Mouse (Mus musculus) neural tube, embryonic 13.5 days (tissue): Measurements from ENCODE around the gene Gm3739. TPM values are rescaled to one million over a fixed set of nuclear protein-coding genes. Genes with fewer than 3 reads are reported as not detected.
"Not testable (repeated sequence)": the region's sequence is repeated elsewhere in the genome, so short reads cannot be mapped to it uniquely, and the experiment has no call there.

Experiments used
- ATAC-seq: fragments of 200-750 bp; cut with Nextera tagmentation; 2 replicates; pipeline ENCODE4 v1.8.0; 2017; ENCODE audit warnings: low read depth, mild to moderate bottlenecking, moderate TSS enrichment, moderate library complexity
- H3K27ac ChIP-seq: fragments of 300-500 bp; sonication (generic); replicated peaks from 2 replicates; pipeline ENCODE4 v1.5.1; 2015; ENCODE audit warnings: moderate library complexity, mild to moderate bottlenecking, inconsistent platforms
- H3K27me3 ChIP-seq: fragments of 300-500 bp; sonication (generic); 2 replicates; pipeline ENCODE4 v1.6.1; 2015; ENCODE audit warnings: mild to moderate bottlenecking, inconsistent platforms
- H3K36me3 ChIP-seq: fragments of 300-500 bp; sonication (generic); 2 replicates; pipeline ENCODE4 v1.6.1; 2015; ENCODE audit warnings: mild to moderate bottlenecking, inconsistent platforms
- H3K4me1 ChIP-seq: fragments of 300-500 bp; sonication (generic); replicated peaks from 2 replicates; pipeline ENCODE4 v1.6.1; 2015; ENCODE audit warnings: inconsistent platforms
- H3K4me2 ChIP-seq: fragments of 300-500 bp; sonication (generic); 2 replicates; pipeline ENCODE4 v1.6.1; 2015; ENCODE audit warnings: inconsistent platforms, mild to moderate bottlenecking, moderate library complexity
- H3K4me3 ChIP-seq: fragments of 300-500 bp; sonication (generic); 2 replicates; pipeline ENCODE4 v1.5.1; 2015; ENCODE audit warnings: mild to moderate bottlenecking, inconsistent platforms
- H3K9ac ChIP-seq: fragments of 300-500 bp; sonication (generic); 2 replicates; pipeline ENCODE4 v1.6.1; 2015; ENCODE audit warnings: moderate library complexity, mild to moderate bottlenecking, inconsistent platforms
- H3K9me3 ChIP-seq: fragments of 300-500 bp; sonication (generic); 2 replicates; pipeline ENCODE4 v1.6.1; 2016; ENCODE audit warnings: inconsistent platforms
- WGBS: fragments of 180-500 bp; shearing (Covaris S2); methylation state at CpG from one replicate; pipeline ENCODE4 v1.1.7; 2015; 5-methylcytosine and 5-hydroxymethylcytosine counted together
- polyA plus RNA-seq: library from polyadenylated mRNA; unstranded; fragments of >200 nt; fragmentation: Nextera tagmentation; extraction: Ambion mirVana; gene quantifications from 2 replicates; pipeline ENCODE4 v1.2.1, GENCODE M21; 2015

The Gm3739 gene
- polyA plus RNA-seq = 4.2 and 5.1 TPM in 2 replicates

GRCm38 (mm10) chr14:7314661-7315060 lies at the start of gene Gm3739:
Gm3739 (minus strand) TSS chr14:7315049.
- peak within 1 kb of the TSS; percentile 77 for H3K9ac ChIP-seq
- H3K4me3 ChIP-seq = peak within 1 kb of the TSS; percentile 52
- H3K36me3 ChIP-seq, H3K4me1 ChIP-seq, ATAC-seq, H3K9me3 ChIP-seq, H3K27me3 ChIP-seq: not testable (repeated sequence)
- H3K27ac ChIP-seq = peak within 1 kb of the TSS; percentile 70; the same call in 1 of the 2 replicates
- WGBS = 0% methylated on average over 7 of the region's 35 CpGs
- H3K4me2 ChIP-seq = peak within 1 kb of the TSS; percentile 62

GRCm38 (mm10) chr14:7332295-7332694 lies 17.4 kb upstream of the Gm3739 start, which contains the start of gene Gm5797:
Gm5797 (minus strand) TSS chr14:7332395.
- H3K27ac ChIP-seq, ATAC-seq, H3K36me3 ChIP-seq, H3K9me3 ChIP-seq, H3K4me3 ChIP-seq, H3K9ac ChIP-seq, H3K4me1 ChIP-seq, H3K27me3 ChIP-seq, H3K4me2 ChIP-seq: not testable (repeated sequence)
- WGBS = no CpG with 5 or more reads among the region's 1 CpGs

DNA sequence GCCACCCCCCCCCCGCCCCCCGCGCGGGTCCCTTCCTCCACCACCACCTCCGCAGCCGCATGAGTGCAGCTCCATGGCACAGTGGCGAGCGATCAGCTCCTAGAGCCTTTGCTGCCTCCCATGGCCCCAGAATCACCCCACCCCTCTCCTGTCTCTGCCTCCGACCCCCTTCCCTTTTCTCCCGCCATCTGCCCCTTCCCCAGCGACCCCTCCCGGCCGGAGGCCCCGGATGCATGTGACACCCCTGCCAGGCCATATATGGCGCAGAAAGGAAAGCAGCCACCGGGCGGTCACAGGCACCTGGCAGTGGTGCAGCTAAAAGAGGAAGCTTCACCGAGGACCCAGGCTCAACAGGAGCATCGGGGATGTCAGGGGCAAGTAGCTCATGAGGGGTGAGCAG lies 244 bp upstream of the Gm3739 start:
- 0% methylated on average over 16 of the region's 19 CpGs for WGBS
- peak overlapping the region; percentile 77 for H3K9ac ChIP-seq
- H3K4me2 ChIP-seq = peak overlapping the region; percentile 62
- peak overlapping the region; percentile 70; the same call in 1 of the 2 replicates for H3K27ac ChIP-seq
- not testable (repeated sequence) for H3K9me3 ChIP-seq, H3K27me3 ChIP-seq, H3K4me1 ChIP-seq, ATAC-seq, H3K36me3 ChIP-seq
- peak overlapping the region; percentile 52 for H3K4me3 ChIP-seq

GRCm38 (mm10) chr14:7264614-7265013 lies 50.2 kb downstream of the Gm3739 start, which contains the start of gene Gm3727:
Gm3727 (minus strand) TSS chr14:7264714.
- WGBS = 81% methylated on average over 3 of the region's 3 CpGs
- not testable (repeated sequence) for H3K27me3 ChIP-seq, ATAC-seq, H3K9ac ChIP-seq, H3K36me3 ChIP-seq, H3K4me3 ChIP-seq, H3K9me3 ChIP-seq, H3K4me2 ChIP-seq, H3K4me1 ChIP-seq, H3K27ac ChIP-seq

Other genes starting within 250 kb of the Gm3739 start
- gene Gm3696, start 214.4 kb downstream of the Gm3739 start, polyA plus RNA-seq = 5.4 and 5.8 TPM in 2 replicates
- gene Gm6676, start 189.6 kb downstream of the Gm3739 start, polyA plus RNA-seq = not detected in 2 replicates
- gene Gm3512, start 140.5 kb downstream of the Gm3739 start, polyA plus RNA-seq = 8.8 and 9.6 TPM in 2 replicates
- not detected in 2 replicates for gene Gm16434, start 120.5 kb downstream of the Gm3739 start, polyA plus RNA-seq
- not detected in 2 replicates for gene Gm3727, start 50.3 kb downstream of the Gm3739 start, polyA plus RNA-seq
- gene Gm5797, start 17.3 kb upstream of the Gm3739 start, polyA plus RNA-seq = not detected in 2 replicates
- gene Gm8374, start 50.1 kb upstream of the Gm3739 start, polyA plus RNA-seq = not detected in 2 replicates
- not detected in 2 replicates for gene Gm3755, start 135.9 kb upstream of the Gm3739 start, polyA plus RNA-seq
- gene Gm3752, start 168.7 kb upstream of the Gm3739 start, polyA plus RNA-seq = 7.0 and 9.4 TPM in 2 replicates